Mouse (Mus musculus) lung, embryonic 15.5 days (tissue): ENCODE data around the gene Galnt18. TPM values are rescaled to one million over a fixed set of nuclear protein-coding genes. Genes with fewer than 3 reads are reported as not detected.

Experiments
- ATAC-seq: fragments of 200-750 bp; cut with Nextera tagmentation; 2 replicates; pipeline ENCODE4 v1.8.0; 2017; ENCODE audit warnings: moderate number of reproducible peaks, borderline replicate concordance; ENCODE audit not compliant: low FRiP score, low TSS enrichment; ENCODE audit errors: extremely low read depth
- H3K27ac ChIP-seq: fragments of 300-500 bp; sonication (generic); 2 replicates; pipeline ENCODE4 v1.5.1; 2015; ENCODE audit warnings: moderate library complexity, mild to moderate bottlenecking, inconsistent platforms
- H3K27me3 ChIP-seq: fragments of 300-500 bp; sonication (generic); 2 replicates; pipeline ENCODE4 v1.6.1; 2015; ENCODE audit warnings: inconsistent platforms
- H3K36me3 ChIP-seq: fragments of 300-500 bp; sonication (generic); 2 replicates; pipeline ENCODE4 v1.6.1; 2015; ENCODE audit warnings: inconsistent platforms
- H3K4me1 ChIP-seq: fragments of 300-500 bp; sonication (generic); 2 replicates; pipeline ENCODE4 v1.6.1; 2015; ENCODE audit warnings: inconsistent platforms
- H3K4me2 ChIP-seq: fragments of 300-500 bp; sonication (generic); 2 replicates; pipeline ENCODE4 v1.6.1; 2015; ENCODE audit warnings: inconsistent platforms, mild to moderate bottlenecking, moderate library complexity
- H3K4me3 ChIP-seq: fragments of 300-500 bp; sonication (generic); 2 replicates; pipeline ENCODE4 v1.5.1; 2015; ENCODE audit warnings: mild to moderate bottlenecking, inconsistent platforms
- H3K9ac ChIP-seq: fragments of 300-500 bp; sonication (generic); 2 replicates; pipeline ENCODE4 v1.6.1; 2015; ENCODE audit warnings: inconsistent platforms
- H3K9me3 ChIP-seq: fragments of 300-500 bp; sonication (generic); 2 replicates; pipeline ENCODE4 v1.6.1; 2016; ENCODE audit warnings: inconsistent platforms
- WGBS: fragments of 180-500 bp; shearing (Covaris S2); methylation state at CpG from one replicate; pipeline ENCODE4 v1.1.7; 2015; 5-methylcytosine and 5-hydroxymethylcytosine counted together
- polyA plus RNA-seq: library from polyadenylated mRNA; unstranded; fragments of >200 nt; fragmentation: Nextera tagmentation; extraction: Ambion mirVana; gene quantifications from 2 replicates; pipeline ENCODE4 v1.2.1, GENCODE M21; 2015

Gene Galnt18
- polyA plus RNA-seq, 1 experiment from 2014 or later: 38.2 TPM

DNA sequence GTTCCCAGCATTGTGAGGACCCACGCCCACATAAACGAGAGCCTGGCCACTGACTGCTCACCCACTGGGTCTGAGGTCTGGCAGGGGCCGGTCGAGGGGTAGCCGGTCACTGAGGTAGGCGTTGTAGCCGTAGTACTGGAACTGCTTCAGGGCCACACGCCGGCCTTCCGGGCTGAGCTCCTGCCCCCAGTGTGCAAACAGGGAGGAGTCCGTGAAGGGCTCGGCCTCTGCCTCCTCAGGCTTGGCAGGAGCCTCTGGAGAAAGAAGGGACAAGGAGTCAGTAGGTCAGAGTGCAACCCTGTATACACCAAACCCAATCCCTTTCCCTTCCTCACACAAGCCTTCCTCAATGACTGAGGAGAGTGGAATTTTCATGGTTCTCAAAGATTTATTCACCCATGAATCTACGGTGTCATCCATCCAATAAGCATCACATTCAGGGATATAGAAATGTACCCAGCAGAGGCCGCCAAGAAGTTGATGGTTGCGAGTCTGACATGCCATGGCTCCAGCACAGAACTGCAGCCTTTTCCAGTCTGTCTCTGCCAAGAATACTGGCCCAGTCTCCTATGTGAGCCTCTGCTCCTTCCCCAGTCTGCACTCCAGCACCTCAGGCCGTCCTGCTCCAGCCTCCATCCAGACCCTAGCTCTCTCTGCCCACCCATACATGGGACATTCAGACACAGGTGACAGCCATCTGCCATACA is 163.4 kb downstream of the Galnt18 start:
- Histone ChIP-seq H3K36me3 (no peaks in the 10 kb centered on the region), H3K4me3 (no peak overlapping the region), H3K4me1 (no peaks in the 10 kb centered on the region), H3K4me2 (no peak overlapping the region), H3K27me3 (no peaks in the 10 kb centered on the region), H3K27ac (no peak overlapping the region), H3K9me3 (no peaks in the 10 kb centered on the region), H3K9ac (no peak overlapping the region)
- 70% methylated on average over 16 of the region's 16 CpGs for WGBS
- no peak for ATAC-seq

DNA sequence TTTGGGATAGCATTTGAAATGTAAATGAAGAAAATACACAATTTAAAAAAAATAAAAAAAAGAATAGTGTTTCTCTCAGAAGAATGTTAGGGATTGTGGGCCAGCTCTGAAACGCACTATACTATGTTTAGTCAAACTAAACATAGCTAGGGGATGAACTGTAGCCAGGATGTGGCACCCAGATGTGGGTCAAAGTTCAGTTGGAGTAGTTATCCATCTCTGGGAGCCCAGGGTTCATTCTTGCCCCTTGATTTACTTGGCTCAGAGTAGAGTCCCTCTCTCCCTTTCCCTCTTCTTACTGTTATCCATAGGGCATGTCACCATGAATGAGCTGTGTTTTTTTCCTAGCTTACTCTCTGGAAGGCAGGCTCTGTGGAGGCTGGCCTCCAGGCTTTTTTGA is 165.3 kb downstream of the Galnt18 start:
- Histone ChIP-seq H3K4me3 (no peak overlapping the region), H3K9me3 (no peaks in the 10 kb centered on the region), H3K4me2 (no peak overlapping the region), H3K9ac (no peak overlapping the region), H3K27me3 (no peaks in the 10 kb centered on the region), H3K36me3 (no peaks in the 10 kb centered on the region), H3K4me1 (no peaks in the 10 kb centered on the region), H3K27ac (no peak overlapping the region)
- WGBS: 54% methylated on average over 1 of the region's 1 CpGs
- no peak for ATAC-seq

DNA sequence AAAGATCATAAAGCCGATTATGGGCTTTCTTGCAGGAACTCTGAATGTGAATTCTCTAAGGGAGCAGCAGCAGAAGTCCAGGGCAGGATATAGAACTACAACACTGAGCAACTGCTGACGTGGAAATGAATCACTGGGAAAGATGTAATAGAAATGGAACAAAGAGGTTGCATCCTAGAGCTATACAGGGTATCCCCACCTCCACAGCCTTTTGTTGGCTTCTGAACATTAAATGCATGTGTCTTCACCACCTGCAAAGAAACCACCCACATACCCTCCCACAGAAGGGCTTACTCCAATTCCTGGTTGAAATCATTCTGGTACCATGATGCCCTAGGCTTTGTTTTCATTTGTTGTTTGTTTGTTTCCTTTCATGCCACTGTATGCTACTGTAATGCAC is 172.3 kb downstream of the Galnt18 start:
- H3K9ac ChIP-seq: no peak overlapping the region
- 79% methylated on average over 2 of the region's 2 CpGs for WGBS
- H3K4me2 ChIP-seq: no peak overlapping the region
- no peaks in the 10 kb centered on the region for H3K4me1 ChIP-seq
- H3K36me3 ChIP-seq: no peaks in the 10 kb centered on the region
- H3K9me3 ChIP-seq: no peaks in the 10 kb centered on the region
- ATAC-seq: no peak
- no peaks in the 10 kb centered on the region for H3K27me3 ChIP-seq
- H3K4me3 ChIP-seq: no peak overlapping the region
- no peak overlapping the region for H3K27ac ChIP-seq

DNA sequence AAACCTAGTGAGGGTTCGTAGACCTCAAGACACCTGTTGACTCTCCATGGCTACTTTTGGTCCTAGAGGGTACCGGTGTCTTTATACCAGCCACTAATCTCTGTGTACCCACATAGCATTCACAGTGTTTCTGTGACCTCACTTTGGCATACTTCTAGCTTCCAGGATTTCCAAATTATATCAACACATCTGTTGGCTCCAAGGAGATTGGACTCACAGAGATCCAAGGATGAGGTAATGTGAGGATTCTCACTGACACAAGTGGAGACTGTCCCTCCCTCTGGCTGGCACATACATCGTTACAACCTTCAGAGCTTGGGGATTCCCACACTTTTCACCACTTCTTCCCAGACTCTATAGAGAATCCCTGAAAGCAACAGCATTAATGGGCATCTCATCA is 173.7 kb downstream of the Galnt18 start:
- Histone ChIP-seq H3K9me3 (no peaks in the 10 kb centered on the region), H3K4me2 (no peak overlapping the region), H3K27me3 (no peaks in the 10 kb centered on the region), H3K9ac (no peak overlapping the region), H3K4me3 (no peak overlapping the region), H3K27ac (no peak overlapping the region), H3K36me3 (no peaks in the 10 kb centered on the region), H3K4me1 (no peaks in the 10 kb centered on the region)
- WGBS: 91% methylated on average over 3 of the region's 3 CpGs
- no peak for ATAC-seq

DNA sequence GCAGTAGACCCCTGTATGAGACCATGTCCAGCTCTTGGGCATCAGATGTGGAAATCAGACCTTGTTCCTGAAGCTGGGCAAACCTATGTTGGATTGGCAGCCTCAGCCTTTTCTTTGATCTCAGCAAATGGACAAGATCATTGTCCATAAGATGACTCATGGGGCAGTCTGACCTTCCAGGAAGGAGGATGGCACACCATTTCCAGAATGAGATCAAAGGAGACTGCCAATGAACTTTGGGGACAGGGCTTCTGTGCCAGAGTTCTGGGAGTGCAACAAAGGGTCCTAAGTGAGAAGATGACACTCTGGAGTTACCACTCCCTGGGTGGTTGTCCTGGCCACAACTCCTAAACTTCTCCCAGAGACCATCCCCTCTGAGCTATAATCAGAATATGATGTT is 174.1 kb downstream of the Galnt18 start:
- no peaks in the 10 kb centered on the region for H3K4me1 ChIP-seq
- no peak overlapping the region for H3K9ac ChIP-seq
- H3K27me3 ChIP-seq: no peaks in the 10 kb centered on the region
- no peaks in the 10 kb centered on the region for H3K36me3 ChIP-seq
- H3K4me3 ChIP-seq: no peak overlapping the region
- H3K9me3 ChIP-seq: no peaks in the 10 kb centered on the region
- no peak for ATAC-seq
- H3K4me2 ChIP-seq: no peak overlapping the region
- no peak overlapping the region for H3K27ac ChIP-seq

DNA sequence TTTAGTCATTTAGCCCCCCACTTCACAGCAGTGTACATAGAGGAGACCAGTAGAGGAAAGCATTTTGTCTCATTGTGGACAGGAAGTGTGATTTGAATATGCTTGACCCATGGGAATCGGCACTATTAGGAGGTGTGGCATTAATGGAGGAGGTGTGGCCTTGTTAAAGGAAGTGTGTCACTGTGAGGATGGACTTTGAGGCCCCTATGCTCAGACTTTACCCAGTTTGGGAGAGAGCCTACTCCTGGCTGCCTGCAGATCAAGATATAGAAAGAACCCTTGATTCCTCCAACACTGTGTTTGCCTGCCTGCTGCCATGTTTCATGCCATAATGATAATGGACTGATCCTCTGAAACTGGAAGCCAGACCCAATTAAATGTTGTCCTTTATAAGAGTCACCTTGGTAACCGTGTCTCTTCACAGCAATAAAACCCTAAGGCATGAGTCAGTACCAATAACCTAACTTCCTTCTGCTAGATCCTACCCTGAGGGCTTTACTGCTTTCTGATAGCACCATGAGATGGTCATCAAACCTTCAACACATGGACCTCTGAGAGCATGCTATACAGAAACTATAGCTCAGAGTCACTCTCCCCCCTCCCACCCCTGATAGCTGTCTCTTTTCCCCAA is 175.1 kb downstream of the Galnt18 start:
- Histone ChIP-seq H3K36me3 (no peaks in the 10 kb centered on the region), H3K4me1 (no peaks in the 10 kb centered on the region), H3K4me3 (no peak overlapping the region), H3K9me3 (no peaks in the 10 kb centered on the region), H3K4me2 (no peak overlapping the region), H3K27me3 (no peaks in the 10 kb centered on the region), H3K9ac (no peak overlapping the region), H3K27ac (no peak overlapping the region)
- WGBS: 83% methylated on average over 2 of the region's 2 CpGs
- no peak for ATAC-seq

DNA sequence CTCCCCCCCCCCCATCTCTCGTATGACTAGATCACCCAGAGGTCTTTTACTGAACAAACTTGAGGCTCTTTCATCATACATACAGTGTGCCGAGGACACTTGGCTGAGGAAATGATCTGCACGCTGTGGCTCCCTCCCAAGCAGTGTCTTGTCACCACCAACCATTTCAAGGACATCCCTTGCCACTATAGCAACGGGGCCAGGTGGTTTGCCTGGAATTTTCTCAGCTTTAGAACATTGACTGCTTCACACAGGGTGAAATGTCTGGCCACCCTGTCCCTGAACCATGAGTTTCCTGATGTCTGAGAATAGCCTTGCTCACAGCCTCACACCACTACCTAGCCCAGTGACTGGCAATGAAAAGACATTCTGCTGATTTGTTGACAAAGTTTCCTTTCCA is 176.6 kb downstream of the Galnt18 start:
- no peak overlapping the region for H3K9ac ChIP-seq
- no peak overlapping the region for H3K4me3 ChIP-seq
- H3K27ac ChIP-seq: no peak overlapping the region
- H3K36me3 ChIP-seq: no peaks in the 10 kb centered on the region
- no peak for ATAC-seq
- WGBS: 52% methylated on average over 4 of the region's 4 CpGs
- H3K4me1 ChIP-seq: no peaks in the 10 kb centered on the region
- no peak overlapping the region for H3K4me2 ChIP-seq
- H3K9me3 ChIP-seq: no peaks in the 10 kb centered on the region
- no peaks in the 10 kb centered on the region for H3K27me3 ChIP-seq

DNA sequence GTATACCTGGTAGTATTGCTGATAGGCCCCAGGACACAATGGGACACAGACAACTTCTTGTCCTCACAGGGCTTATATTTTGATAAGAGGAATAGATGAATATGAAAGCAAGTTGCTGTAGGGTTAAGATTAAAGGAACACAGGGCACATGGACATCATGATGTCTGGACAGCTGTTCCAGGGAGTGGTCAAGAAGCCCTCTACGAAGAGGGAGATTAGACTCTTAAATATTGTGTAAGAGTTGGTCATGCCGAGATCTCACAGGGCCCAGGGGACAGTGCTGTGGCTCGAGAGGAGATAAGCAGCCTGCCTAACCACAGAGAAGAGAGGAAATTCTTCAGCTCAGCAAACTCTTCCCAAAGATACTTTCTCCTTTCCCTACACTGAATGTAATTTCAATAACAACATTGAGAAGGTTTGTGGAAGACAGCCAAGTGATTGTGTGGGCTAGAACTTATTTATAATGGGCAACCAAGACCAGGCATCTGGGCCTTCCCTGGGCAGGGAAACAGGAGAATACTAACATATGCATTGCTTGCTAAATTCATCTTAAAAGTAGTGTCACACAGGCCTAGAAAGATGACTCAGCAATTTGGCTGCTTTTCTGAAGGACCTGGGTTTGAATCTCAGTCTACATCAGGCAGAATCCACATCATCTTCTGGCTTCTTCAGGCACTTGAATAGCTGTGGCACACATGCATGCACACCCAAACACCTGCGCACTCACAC is 178.3 kb downstream of the Galnt18 start:
- Histone ChIP-seq H3K9me3 (no peaks in the 10 kb centered on the region), H3K27me3 (no peaks in the 10 kb centered on the region), H3K4me3 (no peak overlapping the region), H3K27ac (no peak overlapping the region), H3K36me3 (no peaks in the 10 kb centered on the region), H3K4me1 (no peaks in the 10 kb centered on the region), H3K9ac (no peak overlapping the region), H3K4me2 (no peak overlapping the region)
- WGBS: 63% methylated on average over 4 of the region's 4 CpGs
- no peak for ATAC-seq

DNA sequence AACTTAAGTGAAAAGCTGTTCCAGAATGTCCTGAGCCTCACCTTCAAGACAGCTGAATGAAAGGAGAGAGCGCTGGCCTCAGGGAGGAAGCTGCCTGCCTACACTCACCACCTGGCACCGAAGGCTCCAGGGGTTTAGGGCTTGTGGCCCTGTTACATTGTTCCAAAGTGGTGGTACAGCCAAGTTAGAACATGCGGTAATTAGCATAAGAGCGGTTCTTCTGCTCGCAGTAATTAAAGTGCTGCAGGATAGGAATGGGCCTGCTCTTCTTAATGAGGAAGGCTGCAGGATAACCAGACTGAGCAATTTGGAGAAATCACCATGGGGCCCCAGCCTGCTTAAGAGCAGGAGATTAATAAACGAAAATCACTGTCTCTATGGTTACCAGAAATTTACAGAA is 179.0 kb downstream of the Galnt18 start:
- H3K4me2 ChIP-seq: no peak overlapping the region
- H3K9ac ChIP-seq: no peak overlapping the region
- H3K4me3 ChIP-seq: no peak overlapping the region
- H3K9me3 ChIP-seq: no peaks in the 10 kb centered on the region
- 73% methylated on average over 6 of the region's 6 CpGs for WGBS
- H3K4me1 ChIP-seq: no peaks in the 10 kb centered on the region
- H3K27me3 ChIP-seq: no peaks in the 10 kb centered on the region
- H3K27ac ChIP-seq: no peak overlapping the region
- ATAC-seq: no peak
- no peaks in the 10 kb centered on the region for H3K36me3 ChIP-seq

DNA sequence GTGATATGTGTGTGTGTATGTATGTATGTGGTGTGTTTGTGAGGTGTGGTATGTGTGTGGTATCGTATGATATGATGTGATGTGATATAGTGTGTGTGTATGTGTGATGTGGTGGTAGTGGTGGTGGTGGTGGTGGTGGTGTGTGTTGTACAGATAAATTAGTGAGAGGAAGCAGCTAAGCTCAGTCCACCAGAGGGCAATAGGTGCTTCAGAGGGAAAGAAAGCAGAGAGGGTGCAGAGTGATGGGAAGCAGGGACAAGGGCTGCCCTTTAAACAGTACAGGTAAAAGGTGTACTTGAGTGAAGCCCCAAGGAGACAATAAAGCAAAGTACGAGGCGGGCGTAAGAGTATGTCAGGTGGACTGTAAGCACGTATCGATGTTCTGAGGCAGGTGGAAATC is 186.1 kb downstream of the Galnt18 start:
- Histone ChIP-seq H3K4me1 (no peaks in the 10 kb centered on the region), H3K36me3 (no peaks in the 10 kb centered on the region), H3K4me3 (no peak overlapping the region), H3K27me3 (no peaks in the 10 kb centered on the region), H3K4me2 (no peak overlapping the region), H3K27ac (no peak overlapping the region), H3K9me3 (no peaks in the 10 kb centered on the region), H3K9ac (no peak overlapping the region)
- ATAC-seq: no peak
- 82% methylated on average over 6 of the region's 6 CpGs for WGBS

DNA sequence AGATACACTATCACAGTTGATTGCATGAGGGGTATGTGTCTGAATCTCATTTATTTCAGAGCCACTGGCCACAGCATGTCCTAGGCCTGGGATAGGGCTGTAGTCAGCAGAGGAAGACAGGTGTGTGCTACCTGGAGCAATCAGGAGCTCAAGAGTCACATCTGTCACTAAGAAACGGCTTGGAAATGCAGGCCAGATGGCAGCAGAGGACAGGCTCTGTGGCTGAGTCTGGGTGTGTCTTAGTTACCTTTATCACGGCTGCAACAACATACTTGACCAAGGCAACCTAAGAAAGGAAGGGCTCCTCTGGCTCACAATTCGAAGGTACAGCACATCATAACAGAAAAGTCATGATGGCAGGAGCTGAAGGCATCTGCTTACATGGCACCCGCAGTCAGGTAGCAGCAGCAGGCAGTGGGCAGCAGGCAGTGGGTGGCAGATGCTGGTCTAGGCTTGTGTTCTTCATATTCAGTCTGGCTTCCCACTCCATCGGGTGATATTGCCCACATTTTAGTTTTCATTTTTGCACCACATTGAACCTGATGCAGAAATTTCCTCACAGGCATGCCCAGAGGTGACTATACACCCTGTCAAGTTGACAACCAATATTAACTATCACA is 190.2 kb downstream of the Galnt18 start:
- no peak overlapping the region for H3K4me2 ChIP-seq
- H3K36me3 ChIP-seq: no peaks in the 10 kb centered on the region
- H3K9me3 ChIP-seq: no peaks in the 10 kb centered on the region
- no peaks in the 10 kb centered on the region for H3K27me3 ChIP-seq
- no peaks in the 10 kb centered on the region for H3K4me1 ChIP-seq
- ATAC-seq: no peak
- no peak overlapping the region for H3K9ac ChIP-seq
- 65% methylated on average over 5 of the region's 5 CpGs for WGBS
- H3K4me3 ChIP-seq: no peak overlapping the region
- H3K27ac ChIP-seq: no peak overlapping the region

DNA sequence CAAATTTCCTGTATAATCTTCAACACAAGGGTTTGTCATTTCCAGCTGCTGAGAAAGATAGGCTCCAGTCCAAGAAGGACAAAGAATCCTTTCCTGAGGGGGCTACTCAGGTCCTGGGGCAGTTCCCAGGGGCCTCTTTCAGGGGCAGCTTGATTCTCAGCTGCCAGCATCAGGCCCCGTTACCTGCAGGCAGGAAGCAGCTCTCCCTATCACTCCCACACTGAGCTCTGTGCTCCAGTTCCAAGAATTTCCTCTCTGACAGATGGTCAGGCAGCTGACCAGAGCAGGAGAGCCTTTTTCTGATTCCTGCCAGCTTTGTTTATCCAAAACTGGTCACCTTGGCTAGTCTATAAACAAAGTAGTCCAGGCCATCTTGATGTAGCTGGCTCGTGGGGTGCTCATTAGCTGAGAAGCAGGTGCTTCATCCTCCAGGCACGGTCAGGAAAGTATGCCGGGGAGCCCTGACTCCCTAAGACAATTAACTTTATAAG is 191.4 kb downstream of the Galnt18 start:
- Histone ChIP-seq H3K36me3 (no peaks in the 10 kb centered on the region), H3K4me1 (no peaks in the 10 kb centered on the region), H3K27ac (no peak overlapping the region), H3K9me3 (no peaks in the 10 kb centered on the region), H3K4me2 (no peak overlapping the region), H3K27me3 (no peaks in the 10 kb centered on the region), H3K9ac (no peak overlapping the region), H3K4me3 (no peak overlapping the region)
- 45% methylated on average over 4 of the region's 4 CpGs for WGBS
- ATAC-seq: no peak
